Mouse (Mus musculus): Measurements from ENCODE around the gene Slc43a2.

GRCm38 (mm10) chr11:75624102-75624554 lies 92.6 kb downstream of the Slc43a2 start:
- TF ChIP-seq CTCF (IDR thresholded peaks at IDR 0.05) (no peak), EP300 (IDR thresholded peaks at IDR 0.05) (peak; percentile 89)

Data from lung, postnatal 0 days (tissue).